Mouse (Mus musculus) E14TG2a.4 (cell line): ENCODE data around the gene Syce2.

Experiments used
- CTCF ChIP-seq: conservative IDR thresholded peaks from 2 replicates; pipeline ENCODE4 v1.5.1; 2014; ENCODE audit warnings: low read length
- NANOG ChIP-seq: IDR thresholded peaks from 2 replicates; pipeline ENCODE4 v1.6.1; 2014; ENCODE audit warnings: borderline replicate concordance, low read length, mixed read lengths
- POU5F1 ChIP-seq: IDR thresholded peaks from 2 replicates; pipeline ENCODE4 v1.6.1; 2014; ENCODE audit warnings: low read length, borderline replicate concordance

DNA sequence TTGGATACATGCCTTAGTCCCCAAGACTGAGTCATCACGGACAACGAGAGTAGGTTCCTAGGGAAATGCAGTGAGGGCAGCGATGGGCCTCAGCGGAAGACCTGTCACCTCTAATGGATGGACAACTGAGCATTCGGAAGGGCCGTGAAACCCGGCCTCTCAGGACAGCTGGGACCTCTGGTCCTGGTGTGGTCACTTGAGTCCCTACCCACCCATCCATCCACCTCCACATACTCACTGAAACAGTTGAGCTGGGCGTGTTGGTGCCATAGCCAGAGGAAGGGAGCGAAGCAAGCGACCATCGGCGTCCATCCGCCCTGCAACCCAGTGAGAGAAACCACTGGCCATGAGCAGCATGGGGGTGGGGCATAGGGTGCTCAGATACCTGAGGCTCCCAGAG lies 58.7 kb downstream of the Syce2 start:
- TF ChIP-seq CTCF: no peak
- TF ChIP-seq POU5F1: no peak
- no peak for TF ChIP-seq NANOG
